Mouse (Mus musculus) lung, adult 2 months (tissue): ENCODE data around the gene Nup62.

Source experiments
- CTCF ChIP-seq: fragments of 200-500 bp; IDR thresholded peaks from 2 replicates; pipeline ENCODE4 v1.5.1; 2011; ENCODE audit warnings: mild to moderate bottlenecking, low read length, control low read depth; ENCODE audit not compliant: insufficient read depth
- POLR2A ChIP-seq: fragments of 200-500 bp; IDR thresholded peaks from 2 replicates; pipeline ENCODE4 v1.6.1; 2011; ENCODE audit warnings: low read depth, mild to moderate bottlenecking, control low read depth, low read length, borderline replicate concordance; ENCODE audit errors: extremely low read depth

GRCm38 (mm10) chr7:44859896-44860295 lies 44.0 kb downstream of the Nup62 start:
- TF ChIP-seq POLR2A: no peak
- no peak for TF ChIP-seq CTCF
